Mouse (Mus musculus) intestine, postnatal 0 days (tissue): ENCODE measurements around the gene Prss42. TPM values are rescaled to one million over a fixed set of nuclear protein-coding genes. Genes with fewer than 3 reads are reported as not detected.

Experiments used
- ATAC-seq: fragments of 200-750 bp; cut with Nextera tagmentation; 2 replicates; pipeline ENCODE4 v1.8.0; 2017; ENCODE audit warnings: mild to moderate bottlenecking, moderate TSS enrichment, moderate library complexity
- H3K27ac ChIP-seq: fragments of 300-500 bp; sonication (generic); 2 replicates; pipeline ENCODE4 v1.5.1; 2014; ENCODE audit warnings: mild to moderate bottlenecking, low read depth, low read length, moderate library complexity
- H3K27me3 ChIP-seq: fragments of 300-500 bp; sonication (generic); replicated peaks from 2 replicates; pipeline ENCODE4 v1.6.1; 2014; ENCODE audit warnings: low read length, mixed read lengths; ENCODE audit not compliant: control insufficient read depth, insufficient read depth
- H3K36me3 ChIP-seq: fragments of 300-500 bp; sonication (generic); 2 replicates; pipeline ENCODE4 v1.6.1; 2014; ENCODE audit warnings: mild to moderate bottlenecking, moderate library complexity; ENCODE audit not compliant: control insufficient read depth, insufficient read depth
- H3K4me1 ChIP-seq: fragments of 300-500 bp; sonication (generic); replicated peaks from 2 replicates; pipeline ENCODE4 v1.6.1; 2014; ENCODE audit warnings: antibody characterized with exemption, low read length, mixed read lengths; ENCODE audit not compliant: control insufficient read depth, insufficient read depth
- H3K4me2 ChIP-seq: fragments of 300-500 bp; sonication (generic); replicated peaks from 2 replicates; pipeline ENCODE4 v1.6.1; 2014; ENCODE audit warnings: low read depth, mild to moderate bottlenecking, moderate library complexity
- H3K4me3 ChIP-seq: fragments of 300-500 bp; sonication (generic); 2 replicates; pipeline ENCODE4 v1.5.1; 2014; ENCODE audit warnings: low read depth, low read length
- H3K9ac ChIP-seq: fragments of 300-500 bp; sonication (generic); 2 replicates; pipeline ENCODE4 v1.6.1; 2014; ENCODE audit warnings: mild to moderate bottlenecking, low read depth, low read length
- H3K9me3 ChIP-seq: fragments of 300-500 bp; sonication (generic); 2 replicates; pipeline ENCODE4 v1.6.1; 2016; ENCODE audit warnings: mixed run types; ENCODE audit not compliant: control insufficient read depth
- CTCF ChIP-seq: sonication (generic); IDR thresholded peaks from 2 replicates; pipeline ENCODE4 v1.5.1; 2016; ENCODE audit warnings: low read depth, mild to moderate bottlenecking, control low read depth, antibody characterized with exemption, moderate library complexity
- WGBS: fragments of 180-500 bp; shearing (Covaris S2); extraction: QIAGEN DNeasy Blood & Tissue Kit; methylation state at CpG from one replicate; pipeline ENCODE4 v1.1.7; 2014; 5-methylcytosine and 5-hydroxymethylcytosine counted together
- polyA plus RNA-seq: library from polyadenylated mRNA; unstranded; fragments of >200 nt; fragmentation: Nextera tagmentation; extraction: Ambion mirVana; gene quantifications from 2 replicates; pipeline ENCODE4 v1.2.1, GENCODE M21; 2015

The Prss42 gene
- polyA plus RNA-seq, 1 experiment from 2014 or later = not detected

- TF ChIP-seq CTCF = no peak
- Histone ChIP-seq H3K9me3 (no peaks in the 10 kb centered on the region), H3K36me3 (no peaks in the 10 kb centered on the region), H3K27me3 (no peaks in the 10 kb centered on the region), H3K4me3 (no peak overlapping the region), H3K4me2 (no peak overlapping the region), H3K4me1 (no peaks in the 10 kb centered on the region), H3K9ac (no peak overlapping the region), H3K27ac (no peak overlapping the region)
- ATAC-seq = no peak
- 59% methylated on average over 2 of the region's 2 CpGs for WGBS
Observed at GRCm38 (mm10) chr9:110841438-110841837, 43.5 kb downstream of the Prss42 start.

GRCm38 (mm10) chr9:110844206-110844605, 46.2 kb downstream of the Prss42 start, which contains the start of gene Prss46:
Gene Prss46, plus strand, starts transcription at chr9:110844506.
- no peak for ATAC-seq
- TF ChIP-seq CTCF = no peak

GRCm38 (mm10) chr9:110849162-110849561, 51.2 kb downstream of the Prss42 start:
- no peak overlapping the region for H3K4me2 ChIP-seq
- H3K36me3 ChIP-seq = no peaks in the 10 kb centered on the region
- H3K4me1 ChIP-seq = no peaks in the 10 kb centered on the region
- no peak overlapping the region for H3K4me3 ChIP-seq
- ATAC-seq = no peak
- no peaks in the 10 kb centered on the region for H3K9me3 ChIP-seq
- H3K9ac ChIP-seq = no peak overlapping the region
- no peak for TF ChIP-seq CTCF
- H3K27ac ChIP-seq = no peak overlapping the region
- no peaks in the 10 kb centered on the region for H3K27me3 ChIP-seq
- 74% methylated on average over 7 of the region's 7 CpGs for WGBS

More at GRCm38 (mm10) chr9:110844206-110844605, 46.2 kb downstream of the Prss42 start, which contains the start of gene Prss46:
- Histone ChIP-seq H3K27me3 (no peaks in the 10 kb centered on the region), H3K27ac (no peak within 1 kb of the TSS), H3K4me2 (no peak within 1 kb of the TSS), H3K9ac (no peak within 1 kb of the TSS), H3K9me3 (no peaks in the 10 kb centered on the region), H3K4me3 (no peak within 1 kb of the TSS), H3K4me1 (no peaks in the 10 kb centered on the region), H3K36me3 (no peaks in the 10 kb centered on the region)
- 79% methylated on average over 10 of the region's 10 CpGs for WGBS

Other genes starting within 250 kb of the Prss42 start
- gene Nradd, start 173.7 kb upstream of the Prss42 start, polyA plus RNA-seq = 39.4 and 41.8 TPM in 2 replicates
- 1.0 and 1.3 TPM in 2 replicates for gene Nbeal2, start 144.0 kb upstream of the Prss42 start, polyA plus RNA-seq
- gene Ccdc12, start 141.7 kb upstream of the Prss42 start, polyA plus RNA-seq = 122 and 124 TPM in 2 replicates
- gene Myl3, start 56.3 kb upstream of the Prss42 start, polyA plus RNA-seq = 0.16 TPM in 1 of 2 replicates, not detected in the other
- gene Pth1r, start 51.0 kb upstream of the Prss42 start, polyA plus RNA-seq = 8.9 and 9.1 TPM in 2 replicates
- gene Prss44, start 15.8 kb downstream of the Prss42 start, polyA plus RNA-seq = not detected in 2 replicates
- not detected in 2 replicates for gene Prss43, start 28.5 kb downstream of the Prss42 start, polyA plus RNA-seq
- not detected in 2 replicates for gene Prss45, start 36.4 kb downstream of the Prss42 start, polyA plus RNA-seq
- gene Prss46, start 46.3 kb downstream of the Prss42 start, polyA plus RNA-seq = not detected in 2 replicates
- 0.31 and 0.35 TPM in 2 replicates for gene Prss50, start 59.8 kb downstream of the Prss42 start, polyA plus RNA-seq
- gene Als2cl, start 81.7 kb downstream of the Prss42 start, polyA plus RNA-seq = 7.6 and 8.3 TPM in 2 replicates
- 10.0 and 11.2 TPM in 2 replicates for gene Tmie, start 81.9 kb downstream of the Prss42 start, polyA plus RNA-seq
- gene Fam240a, start 118.7 kb downstream of the Prss42 start, polyA plus RNA-seq = not detected in 2 replicates
- 0.08 TPM in 1 of 2 replicates, not detected in the other for gene Tdgf1, start 148.0 kb downstream of the Prss42 start, polyA plus RNA-seq
- gene Lrrc2, start 153.4 kb downstream of the Prss42 start, polyA plus RNA-seq = 0.23 and 0.46 TPM in 2 replicates
- 0.10 and 0.17 TPM in 2 replicates for gene Rtp3, start 192.4 kb downstream of the Prss42 start, polyA plus RNA-seq
- 8.3 and 14.1 TPM in 2 replicates for gene Ltf, start 221.1 kb downstream of the Prss42 start, polyA plus RNA-seq